Mouse (Mus musculus) liver, embryonic 14.5 days (tissue): ENCODE measurements at regions not wholly inside any gene's neighbourhood (a gene's known extent, or its start where the extent isn't known, plus 50 kb on each side); places are given as distances from the start of the nearest gene placed in this dataset.

Source experiments
- CTCF ChIP-seq: IDR thresholded peaks from 2 replicates; pipeline ENCODE4 v1.5.1; 2016; ENCODE audit warnings: antibody characterized with exemption, low read depth, control low read depth
- EP300 ChIP-seq: IDR thresholded peaks from 2 replicates; pipeline ENCODE4 v1.6.1; 2016; ENCODE audit warnings: antibody characterized with exemption, low read depth

GRCm38 (mm10) chr17:4668511-4668910, 325.6 kb upstream of the Arid1b start:
- TF ChIP-seq CTCF = no peak
- no peak for TF ChIP-seq EP300
